Mouse (Mus musculus) midbrain, embryonic 11.5 days (tissue): ENCODE data around the gene Babam1. TPM values are rescaled to one million over a fixed set of nuclear protein-coding genes. Genes with fewer than 3 reads are reported as not detected.

Experiments
- ATAC-seq: fragments of 200-750 bp; cut with Nextera tagmentation; 2 replicates; pipeline ENCODE4 v1.8.0; 2017; ENCODE audit warnings: moderate TSS enrichment, moderate library complexity; ENCODE audit not compliant: low FRiP score
- DNase-seq: peaks from one replicate; pipeline ENCODE4 v3.0.0; 2015; ENCODE audit warnings: low spot score; ENCODE audit errors: missing footprints
- H3K27ac ChIP-seq: fragments of 300-500 bp; sonication (generic); 2 replicates; pipeline ENCODE4 v1.5.1; 2014; ENCODE audit warnings: low read depth, low read length
- H3K27me3 ChIP-seq: fragments of 300-500 bp; sonication (generic); 2 replicates; pipeline ENCODE4 v1.6.1; 2014; ENCODE audit warnings: mild to moderate bottlenecking, low read length, moderate library complexity, mixed read lengths; ENCODE audit not compliant: control insufficient read depth, insufficient read depth
- H3K36me3 ChIP-seq: fragments of 300-500 bp; sonication (generic); 2 replicates; pipeline ENCODE4 v1.6.1; 2014; ENCODE audit warnings: mild to moderate bottlenecking, low read length, moderate library complexity, mixed read lengths; ENCODE audit not compliant: control insufficient read depth, insufficient read depth
- H3K4me1 ChIP-seq: fragments of 300-500 bp; sonication (generic); 2 replicates; pipeline ENCODE4 v1.6.1; 2014; ENCODE audit warnings: low read length; ENCODE audit not compliant: control insufficient read depth, insufficient read depth
- H3K4me2 ChIP-seq: fragments of 300-500 bp; sonication (generic); 2 replicates; pipeline ENCODE4 v1.6.1; 2014; ENCODE audit warnings: mild to moderate bottlenecking, moderate library complexity
- H3K4me3 ChIP-seq: fragments of 300-500 bp; sonication (generic); 2 replicates; pipeline ENCODE4 v1.5.1; 2014; ENCODE audit warnings: low read depth, low read length
- H3K9ac ChIP-seq: fragments of 300-500 bp; sonication (generic); 2 replicates; pipeline ENCODE4 v1.6.1; 2014; ENCODE audit warnings: low read length
- H3K9me3 ChIP-seq: fragments of 300-500 bp; sonication (generic); 2 replicates; pipeline ENCODE4 v1.6.1; 2016; ENCODE audit warnings: low read length; ENCODE audit not compliant: control insufficient read depth
- WGBS: fragments of 180-500 bp; shearing (Covaris S2); extraction: QIAGEN DNeasy Blood & Tissue Kit; methylation state at CpG from one replicate; pipeline ENCODE4 v1.1.7; 2014; 5-methylcytosine and 5-hydroxymethylcytosine counted together
- polyA plus RNA-seq: library from polyadenylated mRNA; unstranded; fragments of >200 nt; fragmentation: Nextera tagmentation; extraction: Ambion mirVana; gene quantifications from 2 replicates; pipeline ENCODE4 v1.2.1, GENCODE M21; 2014

The Babam1 gene
- polyA plus RNA-seq, 1 experiment from 2014 or later: 99.2 TPM

GRCm38 (mm10) chr8:71402446-71402964 is 5.8 kb downstream of the Babam1 start:
- DNase-seq: no peak
- no peak overlapping the region for H3K27ac ChIP-seq
- 85% methylated on average over 9 of the region's 9 CpGs for WGBS
- no peaks in the 10 kb centered on the region for H3K36me3 ChIP-seq
- peaks cover 6% of the 10 kb centered on the region for H3K4me1 ChIP-seq
- no peak overlapping the region for H3K4me2 ChIP-seq
- H3K4me3 ChIP-seq: no peak overlapping the region
- H3K9ac ChIP-seq: peak overlapping the region; percentile 12; the same call in 1 of the 2 replicates
- no peaks in the 10 kb centered on the region for H3K27me3 ChIP-seq
- no peaks in the 10 kb centered on the region for H3K9me3 ChIP-seq
- ATAC-seq: no peak

GRCm38 (mm10) chr8:71403107-71403885 is 6.6 kb downstream of the Babam1 start:
- DNase-seq (no peak), ATAC-seq (no peak)
- H3K27ac ChIP-seq: no peak overlapping the region
- no peak overlapping the region for H3K4me3 ChIP-seq
- H3K27me3 ChIP-seq: no peaks in the 10 kb centered on the region
- H3K9ac ChIP-seq: no peak overlapping the region
- H3K4me2 ChIP-seq: no peak overlapping the region
- 84% methylated on average over 6 of the region's 6 CpGs for WGBS
- no peaks in the 10 kb centered on the region for H3K36me3 ChIP-seq
- H3K9me3 ChIP-seq: no peaks in the 10 kb centered on the region
- H3K4me1 ChIP-seq: peaks cover 3% of the 10 kb centered on the region; the same call in 1 of the 2 replicates

DNA sequence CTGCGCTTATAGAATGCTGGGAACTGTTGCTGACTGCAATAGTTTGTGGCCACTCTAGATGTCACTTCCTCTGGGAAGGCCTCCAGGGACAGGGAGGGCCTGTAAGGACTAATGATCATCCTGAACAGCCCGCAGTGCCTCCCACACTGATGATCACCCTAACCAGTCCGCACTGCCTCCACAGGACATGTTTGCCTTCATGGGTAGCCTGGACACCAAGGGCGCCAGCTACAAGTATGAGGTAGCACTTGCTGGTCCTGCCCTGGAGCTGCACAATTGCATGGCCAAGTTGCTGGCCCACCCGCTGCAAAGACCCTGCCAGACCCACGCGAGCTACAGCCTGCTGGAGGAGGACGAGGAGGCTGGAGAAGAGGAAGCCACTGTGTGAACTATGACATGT is 7.3 kb downstream of the Babam1 start:
- Histone ChIP-seq H3K4me3 (no peak overlapping the region), H3K27ac (no peak overlapping the region), H3K27me3 (no peaks in the 10 kb centered on the region), H3K4me1 (peaks cover 3% of the 10 kb centered on the region; the same call in 1 of the 2 replicates), H3K9ac (no peak overlapping the region), H3K36me3 (peaks cover under 1% of the 10 kb centered on the region; the same call in 1 of the 2 replicates), H3K4me2 (no peak overlapping the region), H3K9me3 (no peaks in the 10 kb centered on the region)
- WGBS: 89% methylated on average over 8 of the region's 8 CpGs
- DNase-seq (no peak), ATAC-seq (no peak)

DNA sequence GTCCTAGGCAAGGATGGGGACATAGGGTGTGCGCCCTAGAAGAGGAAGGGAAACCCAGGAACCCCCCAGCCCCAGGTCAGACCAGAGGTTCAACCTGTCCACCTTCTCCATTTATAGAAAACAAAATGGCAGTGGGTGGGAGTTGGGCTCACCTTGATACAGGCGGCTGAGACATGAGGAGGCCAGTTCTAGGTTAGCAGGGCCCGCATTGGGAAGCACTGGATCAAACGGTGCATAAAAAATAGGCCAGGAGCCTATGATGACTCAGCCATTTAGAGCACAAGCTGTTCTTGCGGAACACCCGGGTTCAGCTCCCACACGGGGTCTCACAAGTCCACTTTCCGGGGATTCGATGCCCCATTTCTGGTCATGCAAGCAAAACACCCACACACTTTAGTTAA is 8.3 kb downstream of the Babam1 start:
- no peak for DNase-seq
- Histone ChIP-seq H3K36me3 (peaks cover 3% of the 10 kb centered on the region; the same call in 1 of the 2 replicates), H3K27ac (no peak overlapping the region), H3K4me3 (no peak overlapping the region), H3K27me3 (no peaks in the 10 kb centered on the region), H3K9ac (no peak overlapping the region), H3K4me2 (peak overlapping the region; percentile 95), H3K9me3 (no peaks in the 10 kb centered on the region), H3K4me1 (peaks cover 3% of the 10 kb centered on the region; the same call in 1 of the 2 replicates)
- 90% methylated on average over 9 of the region's 9 CpGs for WGBS
- ATAC-seq: no peak

GRCm38 (mm10) chr8:71405401-71406098 is 8.9 kb downstream of the Babam1 start, which contains the start of gene Ankle1:
Ankle1 (plus strand) TSS chr8:71406010.
- no peaks in the 10 kb centered on the region for H3K27me3 ChIP-seq
- H3K9me3 ChIP-seq: no peaks in the 10 kb centered on the region
- H3K4me3 ChIP-seq: peak within 1 kb of the TSS; percentile 76
- DNase-seq (peak; percentile 100), ATAC-seq (peak; percentile 91)
- peaks cover 3% of the 10 kb centered on the region; the same call in 1 of the 2 replicates for H3K4me1 ChIP-seq
- WGBS: 16% methylated on average over 33 of the region's 33 CpGs
- H3K4me2 ChIP-seq: peak within 1 kb of the TSS; percentile 95
- peak within 1 kb of the TSS; percentile 82 for H3K9ac ChIP-seq
- peak within 1 kb of the TSS; percentile 47 for H3K27ac ChIP-seq
- H3K36me3 ChIP-seq: peaks cover 3% of the 10 kb centered on the region; the same call in 1 of the 2 replicates

DNA sequence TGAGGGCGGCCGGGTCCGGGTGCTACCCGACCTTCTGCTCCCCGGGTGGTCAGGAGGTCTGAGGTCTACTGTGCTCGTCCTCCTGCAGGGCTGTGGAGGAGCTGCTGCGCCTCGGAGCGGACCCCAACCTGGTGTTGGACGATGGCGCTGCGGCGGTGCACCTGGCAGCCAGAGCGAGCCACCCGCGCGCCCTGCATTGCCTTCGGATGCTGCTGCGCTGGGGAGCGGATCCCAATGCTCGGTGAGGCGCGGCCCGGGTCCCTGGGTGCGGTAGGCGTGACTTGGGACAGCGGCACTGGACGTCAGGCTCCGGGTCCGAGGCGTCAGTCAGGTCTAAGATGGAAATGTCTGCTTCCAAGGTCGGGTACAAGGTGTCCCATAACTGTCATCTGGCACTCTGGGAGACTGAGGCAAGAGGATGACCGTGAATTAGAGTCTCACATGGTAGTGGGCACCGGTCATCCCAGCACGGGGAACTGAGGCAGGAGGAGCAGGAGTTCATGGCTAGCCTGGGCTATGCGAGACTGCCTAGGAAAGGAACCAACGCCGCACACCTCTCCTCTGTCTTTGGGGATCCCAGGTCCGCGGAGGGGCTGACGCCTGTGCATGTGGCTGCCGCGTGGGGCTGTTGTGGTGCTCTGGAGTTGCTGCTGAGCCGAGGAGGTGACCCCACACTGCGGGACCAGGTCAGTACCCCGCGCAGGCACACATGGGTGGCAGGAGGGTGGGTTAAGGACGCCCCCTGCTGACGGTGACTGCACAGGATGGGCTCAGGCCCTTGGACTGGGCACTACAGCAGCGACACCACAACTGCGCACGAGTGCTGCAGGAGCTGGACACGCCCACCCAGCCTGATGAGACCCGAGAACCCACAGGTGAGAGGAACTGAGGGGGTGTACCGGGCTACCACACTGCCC is 9.7 kb downstream of the Babam1 start:
- Histone ChIP-seq H3K27ac (peak overlapping the region; percentile 47), H3K4me2 (peak overlapping the region; percentile 95), H3K36me3 (peaks cover 3% of the 10 kb centered on the region; the same call in 1 of the 2 replicates), H3K27me3 (no peaks in the 10 kb centered on the region), H3K4me3 (peak overlapping the region; percentile 76), H3K9ac (peak overlapping the region; percentile 82), H3K9me3 (no peaks in the 10 kb centered on the region), H3K4me1 (peaks cover 3% of the 10 kb centered on the region; the same call in 1 of the 2 replicates)
- WGBS: under 1% methylated on average over 55 of the region's 55 CpGs
- ATAC-seq (peak; percentile 82), DNase-seq (peak; percentile 96)

GRCm38 (mm10) chr8:71407441-71407840 is 10.8 kb downstream of the Babam1 start:
- Histone ChIP-seq H3K9ac (no peak overlapping the region), H3K27me3 (no peaks in the 10 kb centered on the region), H3K4me2 (no peak overlapping the region), H3K4me3 (no peak overlapping the region), H3K9me3 (no peaks in the 10 kb centered on the region), H3K36me3 (peaks cover 3% of the 10 kb centered on the region; the same call in 1 of the 2 replicates), H3K4me1 (peaks cover 3% of the 10 kb centered on the region; the same call in 1 of the 2 replicates), H3K27ac (no peak overlapping the region)
- 93% methylated on average over 14 of the region's 14 CpGs for WGBS
- ATAC-seq: no peak
- peak; percentile 67 for DNase-seq

GRCm38 (mm10) chr8:71408231-71408630 is 11.6 kb downstream of the Babam1 start:
- Histone ChIP-seq H3K27me3 (no peaks in the 10 kb centered on the region), H3K9me3 (no peaks in the 10 kb centered on the region), H3K4me3 (no peak overlapping the region), H3K4me2 (no peak overlapping the region), H3K36me3 (peaks cover 3% of the 10 kb centered on the region; the same call in 1 of the 2 replicates), H3K4me1 (peaks cover 3% of the 10 kb centered on the region; the same call in 1 of the 2 replicates), H3K27ac (no peak overlapping the region), H3K9ac (no peak overlapping the region)
- DNase-seq (peak; percentile 57), ATAC-seq (no peak)
- WGBS: 87% methylated on average over 4 of the region's 4 CpGs
